Mouse (Mus musculus): ENCODE results near the gene Pi16. TPM values are rescaled to one million over a fixed set of nuclear protein-coding genes. Genes with fewer than 3 reads are reported as not detected.
"Not testable (repeated sequence)": the region's sequence is repeated elsewhere in the genome, so short reads cannot be mapped to it uniquely, and the experiment has no call there.

Pi16 gene
- total RNA-seq (2015; ENCODE audit: low replicate concordance) (1.1 and 1.3 TPM in 2 replicates), total RNA-seq (2017; ENCODE audit: low replicate concordance) (3.4 and 3.7 TPM in 2 replicates)

DNA sequence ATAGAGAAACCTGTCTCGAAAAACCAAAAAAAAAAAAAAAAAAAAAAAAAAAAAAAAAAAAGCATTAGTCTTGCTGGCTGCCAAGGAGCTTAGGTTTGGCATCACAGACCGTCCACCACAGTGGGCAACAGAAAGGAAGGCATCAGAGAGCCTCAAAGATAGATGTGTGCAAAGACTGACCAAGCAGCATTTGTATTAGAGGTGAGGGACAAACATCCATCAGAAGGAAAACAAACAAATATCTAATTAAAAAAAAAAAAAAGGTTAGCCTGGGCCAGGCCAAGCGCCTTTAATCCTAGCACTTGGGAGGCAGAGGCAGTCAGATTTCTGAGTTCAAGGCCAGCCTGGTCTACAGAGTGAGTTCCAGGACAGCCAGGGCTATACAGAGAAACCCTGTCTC, at the start of gene Pi16:
TSS of gene Pi16 (plus strand) at position 301 of the 400 bp plus-strand sequence.
- ATAC-seq (replicated peaks; ENCODE audit: low FRiP score, poor library complexity, severe bottlenecking), result not testable (repeated sequence)

DNA sequence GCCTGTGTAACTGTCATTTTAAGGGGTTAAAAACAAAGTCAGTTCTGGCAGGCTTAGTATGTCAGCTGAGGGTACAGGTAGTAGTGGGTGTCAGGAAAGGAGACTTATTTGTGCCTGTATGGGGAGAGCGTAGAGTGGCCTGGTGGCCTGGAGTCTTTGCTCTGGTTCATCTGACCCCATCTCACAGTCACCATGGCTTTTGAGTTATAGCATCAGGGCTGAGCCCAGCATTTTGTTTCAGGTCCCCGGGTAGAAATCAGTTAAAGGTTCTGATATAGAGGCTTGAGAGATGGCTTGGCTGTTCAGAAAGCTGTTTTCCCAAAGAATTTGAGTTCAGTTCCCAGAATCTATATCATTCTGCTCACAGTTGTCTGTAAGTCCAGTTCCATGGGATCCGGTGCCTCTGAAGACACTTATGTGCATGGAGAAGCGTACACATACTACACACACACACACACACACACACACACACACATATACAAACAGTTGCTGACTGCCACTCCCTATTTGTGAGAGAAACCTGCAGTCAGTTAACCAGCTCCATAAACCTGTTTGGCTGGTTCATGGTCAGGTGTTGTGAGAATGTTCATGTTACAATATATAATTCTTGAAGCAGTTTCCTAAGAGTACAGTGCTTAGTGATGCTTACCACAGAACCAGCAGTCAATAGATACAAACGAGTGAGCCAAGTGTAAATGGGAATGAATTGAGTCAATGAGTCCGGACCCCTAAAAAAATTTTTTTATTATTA, 49.4 kb upstream of the Pi16 start:
- no peak for ATAC-seq (replicated peaks; ENCODE audit: low FRiP score, poor library complexity, severe bottlenecking)

DNA sequence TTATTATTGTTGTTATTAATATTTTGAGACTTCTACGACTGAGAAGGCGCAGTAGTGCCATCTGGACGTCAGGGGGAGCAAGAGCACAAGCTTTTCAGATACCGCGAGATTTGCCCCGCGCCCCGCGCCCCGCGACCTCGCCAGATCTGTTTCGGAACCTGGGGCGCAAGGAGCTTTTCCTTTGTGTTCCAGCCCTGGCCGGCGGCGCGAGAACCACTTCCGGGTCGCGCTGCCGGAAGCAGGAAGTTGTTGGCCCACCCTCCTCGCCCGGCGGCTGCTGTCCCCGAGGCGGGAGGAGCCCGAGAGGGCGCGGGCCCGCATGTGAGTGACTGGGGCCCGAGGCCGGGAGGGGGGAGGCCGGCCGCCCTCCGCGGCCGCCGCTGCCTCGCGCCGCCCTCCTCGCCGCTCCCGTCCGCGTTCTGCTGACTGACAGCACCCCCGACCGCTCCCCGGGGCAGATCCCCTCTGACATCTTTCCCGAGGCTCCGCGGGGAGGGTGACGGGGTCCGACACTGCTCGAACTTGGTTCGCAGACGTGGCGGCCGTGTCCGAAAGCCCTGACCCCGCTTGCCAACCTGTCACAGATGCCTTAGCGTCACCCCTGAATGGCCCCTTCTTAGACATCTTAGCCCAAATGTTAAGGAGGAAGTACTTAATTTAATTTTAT, 48.7 kb upstream of the Pi16 start, which contains the start of gene BC004004:
TSS of gene BC004004 (plus strand) at position 107 of the 667 bp plus-strand sequence.
- ATAC-seq (replicated peaks; ENCODE audit: low FRiP score, poor library complexity, severe bottlenecking), result peak; percentile 92

DNA sequence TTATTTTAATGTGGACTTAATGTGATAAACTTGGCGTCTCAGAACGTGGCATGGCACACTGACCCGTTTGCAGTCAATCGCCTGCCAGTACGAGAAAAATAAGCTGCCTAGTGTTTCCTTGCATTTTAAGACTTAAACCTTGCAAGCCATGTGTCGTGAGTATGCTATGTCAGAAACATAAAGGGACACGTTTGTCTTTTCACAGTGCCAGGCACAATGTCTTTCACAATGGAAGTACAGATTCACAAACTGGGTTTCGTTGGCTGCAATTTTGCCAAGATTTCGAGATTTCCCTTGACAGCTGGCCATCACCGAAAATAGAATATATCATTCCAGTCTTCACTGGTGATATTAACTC, 48.2 kb upstream of the Pi16 start:
- ATAC-seq (replicated peaks; ENCODE audit: low FRiP score, poor library complexity, severe bottlenecking), result no peak

DNA sequence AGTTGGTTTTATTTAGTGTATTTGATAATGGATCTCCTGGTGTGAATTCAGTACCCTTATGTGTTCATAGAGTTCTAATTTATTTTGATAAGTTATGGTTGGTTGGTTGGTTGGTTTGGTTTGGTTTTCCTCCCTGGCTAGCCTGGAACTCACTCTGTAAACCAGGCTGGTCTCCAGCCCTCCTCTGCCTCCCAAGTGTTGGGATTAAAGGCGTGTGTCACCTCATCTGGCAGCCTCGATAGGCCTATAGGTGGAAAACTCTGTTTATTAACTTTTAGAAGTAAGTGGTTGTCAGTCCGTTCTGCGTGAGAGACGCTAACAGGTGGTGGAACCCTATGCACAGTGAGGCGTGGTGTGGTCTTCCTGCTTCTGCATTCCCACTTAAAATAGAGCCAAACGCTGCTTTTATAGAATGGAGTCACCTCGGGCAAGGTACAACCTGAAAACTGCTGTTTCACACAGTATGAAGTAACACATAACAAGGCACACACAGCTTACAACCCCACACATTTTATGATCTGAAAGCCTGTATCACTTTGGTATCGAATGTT, 47.3 kb upstream of the Pi16 start:
- ATAC-seq (replicated peaks; ENCODE audit: low FRiP score, poor library complexity, severe bottlenecking), result no peak

DNA sequence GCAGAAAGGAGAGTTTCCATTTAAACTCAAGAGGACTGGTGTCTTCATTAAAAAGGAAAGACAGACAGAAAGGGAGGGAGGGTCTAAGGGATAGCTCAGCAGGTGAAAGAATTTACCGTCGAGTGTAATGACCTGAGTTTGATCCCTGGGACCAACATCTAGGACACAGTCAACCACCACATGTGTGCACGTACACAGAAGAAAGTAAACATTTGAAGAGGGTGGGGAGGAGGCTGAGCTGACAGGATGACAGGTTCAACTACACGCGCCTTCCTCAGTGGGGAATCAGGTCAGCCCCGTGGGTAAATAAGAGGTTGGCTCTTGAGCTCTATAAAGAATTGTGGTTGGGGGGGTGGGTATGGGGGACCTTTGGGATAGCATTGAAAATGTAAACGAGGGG, 44.3 kb upstream of the Pi16 start:
- ATAC-seq (replicated peaks; ENCODE audit: low FRiP score, poor library complexity, severe bottlenecking), result no peak

DNA sequence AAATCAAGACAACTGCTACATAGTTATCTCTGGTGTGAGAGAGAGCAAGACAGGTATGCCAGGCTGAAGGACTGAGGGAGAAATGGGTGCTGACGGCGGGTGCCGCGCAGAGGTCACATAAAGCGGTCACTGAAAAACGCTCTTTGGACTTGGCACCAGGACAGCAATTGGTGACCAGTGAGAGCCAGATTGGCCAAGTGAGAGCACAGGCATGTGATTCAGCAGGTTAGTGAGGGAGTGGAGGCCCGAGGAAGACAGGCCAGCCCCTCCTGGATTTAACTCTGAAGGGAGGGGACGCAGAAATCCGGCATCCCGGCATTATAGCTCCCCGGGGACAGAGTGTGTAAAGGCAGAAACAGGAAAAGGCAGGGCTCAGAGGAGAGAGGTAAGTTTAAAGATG, 43.6 kb upstream of the Pi16 start:
- ATAC-seq (replicated peaks; ENCODE audit: low FRiP score, poor library complexity, severe bottlenecking), result no peak

DNA sequence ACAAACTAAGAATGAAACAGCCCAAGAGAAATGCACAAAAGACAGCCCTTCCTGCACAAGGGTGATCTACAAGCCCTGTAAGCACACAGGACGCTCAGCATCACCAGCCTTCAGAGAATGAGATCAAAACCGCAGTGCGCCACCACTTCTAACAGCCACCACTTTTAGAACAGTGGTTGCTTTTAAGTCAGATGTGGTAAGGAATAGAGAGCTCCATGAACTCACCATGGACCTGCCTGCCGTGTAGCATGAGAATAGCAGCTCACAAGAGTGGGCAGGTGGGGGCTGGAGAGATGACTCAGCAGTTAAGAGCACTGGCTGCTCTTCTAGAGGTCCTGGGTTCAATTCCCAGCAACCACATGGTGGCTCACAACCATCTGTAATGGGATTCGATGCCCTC, 37.1 kb upstream of the Pi16 start:
- ATAC-seq (replicated peaks; ENCODE audit: low FRiP score, poor library complexity, severe bottlenecking), result no peak

DNA sequence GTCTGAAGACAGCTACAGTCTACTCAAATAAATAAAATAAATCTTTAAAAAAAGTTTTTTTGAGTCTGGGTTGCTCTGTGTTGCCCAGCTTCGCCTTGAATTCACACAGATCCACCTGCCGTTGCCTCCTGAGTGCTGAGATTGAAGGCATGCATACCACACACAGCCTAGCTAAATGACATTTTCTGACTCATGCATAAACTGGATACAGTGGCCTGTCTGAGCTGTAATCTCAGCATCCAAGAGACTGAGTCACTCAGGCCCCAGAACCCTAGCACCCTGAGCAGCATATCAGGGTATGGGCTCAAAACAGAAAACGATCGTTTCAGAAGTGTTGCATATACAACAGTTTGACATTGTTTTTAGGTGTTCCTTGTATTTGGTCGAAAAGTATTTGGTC, 35.9 kb upstream of the Pi16 start:
- ATAC-seq (replicated peaks; ENCODE audit: low FRiP score, poor library complexity, severe bottlenecking), result no peak

DNA sequence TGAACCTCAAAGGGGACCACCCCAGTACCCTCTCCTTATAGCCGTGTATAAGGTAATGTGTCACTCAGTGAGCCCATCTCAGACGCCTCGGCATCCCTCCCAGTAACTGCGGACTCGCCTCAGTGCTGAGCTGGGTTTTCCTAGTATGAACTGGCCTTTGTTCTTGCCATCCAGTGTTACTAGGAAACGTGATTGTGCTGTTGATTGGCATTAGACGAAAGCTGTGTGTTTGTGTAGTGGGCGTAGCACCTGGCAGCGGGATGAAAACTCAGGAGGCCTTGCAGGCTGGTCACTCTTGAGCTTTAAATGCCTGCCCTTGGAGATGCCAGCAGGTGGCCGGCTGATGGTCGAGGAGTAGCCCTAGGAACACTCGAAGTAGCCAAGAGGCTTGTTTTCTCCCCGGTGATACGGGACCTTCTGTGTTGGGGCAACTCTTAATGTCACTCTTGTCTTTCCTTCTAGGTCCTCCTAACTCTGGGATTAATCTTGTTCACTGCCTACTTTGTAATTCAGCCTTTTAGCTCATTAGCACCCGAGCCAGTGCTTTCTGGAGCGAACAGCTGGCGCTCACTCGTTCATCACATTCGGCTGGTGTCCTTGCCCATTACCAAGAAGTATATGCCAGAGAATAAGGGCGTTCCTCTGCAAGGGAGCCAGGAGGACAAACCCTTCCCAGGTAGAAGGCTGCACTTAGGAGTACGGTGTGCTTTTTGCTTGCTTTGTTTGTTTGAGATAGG, 35.1 kb upstream of the Pi16 start:
- ATAC-seq (replicated peaks; ENCODE audit: low FRiP score, poor library complexity, severe bottlenecking), result no peak

DNA sequence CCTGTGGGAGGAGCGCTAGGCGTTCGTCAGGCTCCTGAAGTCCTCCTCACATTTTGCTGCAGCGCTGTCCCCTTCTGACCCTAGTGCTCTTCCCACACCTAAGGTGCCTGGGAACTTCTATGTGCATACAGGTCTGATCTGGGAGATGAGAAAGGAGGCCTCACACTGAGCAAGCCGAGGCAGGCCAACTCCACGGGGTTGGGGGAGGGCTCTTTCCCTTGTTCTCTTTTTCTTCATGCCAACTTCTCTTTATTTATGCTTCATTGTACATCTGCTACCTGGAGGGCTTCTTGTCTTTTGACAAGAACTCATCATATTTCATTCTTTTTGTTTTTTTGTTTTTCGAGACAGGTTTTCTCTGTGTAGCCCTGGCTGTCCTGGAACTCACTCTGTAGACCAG, 25.7 kb upstream of the Pi16 start:
- no peak for ATAC-seq (replicated peaks; ENCODE audit: low FRiP score, poor library complexity, severe bottlenecking)

DNA sequence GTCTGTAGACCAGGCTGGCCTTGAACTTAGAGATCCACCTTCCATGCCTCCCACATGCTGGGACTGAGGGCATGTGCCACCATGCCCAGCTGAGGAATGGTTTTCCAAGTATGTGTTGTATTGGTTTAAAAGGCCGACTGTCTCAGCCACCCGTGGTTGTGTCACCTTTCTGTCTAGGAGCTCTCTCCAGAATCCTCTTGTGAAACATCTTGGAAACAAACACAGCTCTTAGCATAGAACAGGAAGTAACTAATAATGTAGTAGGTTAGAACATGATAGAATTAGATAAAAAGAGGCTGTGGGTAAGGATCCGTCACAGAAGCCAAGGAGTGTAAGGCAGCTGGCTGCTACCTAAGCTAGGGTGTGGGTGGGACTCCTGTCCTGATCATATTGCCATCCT, 24.5 kb upstream of the Pi16 start:
- ATAC-seq (replicated peaks; ENCODE audit: low FRiP score, poor library complexity, severe bottlenecking), result no peak

DNA sequence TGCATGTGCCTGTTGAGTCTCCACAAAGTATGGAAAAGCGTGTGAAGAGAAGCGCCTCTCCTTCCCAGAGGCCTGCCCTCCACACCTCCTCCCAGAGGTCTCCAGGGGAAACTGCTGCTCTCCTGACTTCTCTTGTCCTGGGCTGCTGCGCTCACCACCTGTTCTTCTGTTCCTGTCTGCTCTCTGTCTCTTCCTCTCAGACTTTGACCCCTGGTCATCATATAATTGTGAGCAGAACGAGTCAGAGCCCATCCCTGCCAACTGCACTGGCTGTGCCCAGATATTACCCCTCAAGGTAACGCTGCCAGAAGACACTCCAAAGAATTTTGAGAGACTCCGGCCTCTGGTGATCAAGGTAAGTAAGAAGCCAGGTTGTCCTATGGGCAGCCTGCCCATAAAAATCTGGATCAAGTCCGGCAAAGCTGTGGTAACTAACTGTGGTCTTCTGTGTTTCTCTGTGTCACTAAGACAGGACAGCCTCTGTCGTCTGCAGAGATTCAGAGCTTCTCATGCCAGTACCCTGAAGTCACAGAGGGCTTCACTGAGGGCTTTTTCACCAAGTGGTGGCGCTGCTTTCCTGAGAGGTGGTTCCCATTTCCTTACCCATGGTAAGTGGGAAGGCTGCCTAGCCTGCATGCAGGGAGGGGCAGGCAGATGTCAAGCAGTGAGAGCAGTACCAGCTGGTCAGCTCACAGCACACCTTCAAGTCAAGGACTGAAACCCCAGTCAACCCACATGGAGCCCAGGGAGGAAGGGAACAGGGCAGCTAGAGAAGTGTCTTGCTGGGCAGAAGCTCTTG, 23.5 kb upstream of the Pi16 start:
- ATAC-seq (replicated peaks; ENCODE audit: low FRiP score, poor library complexity, severe bottlenecking), result no peak

DNA sequence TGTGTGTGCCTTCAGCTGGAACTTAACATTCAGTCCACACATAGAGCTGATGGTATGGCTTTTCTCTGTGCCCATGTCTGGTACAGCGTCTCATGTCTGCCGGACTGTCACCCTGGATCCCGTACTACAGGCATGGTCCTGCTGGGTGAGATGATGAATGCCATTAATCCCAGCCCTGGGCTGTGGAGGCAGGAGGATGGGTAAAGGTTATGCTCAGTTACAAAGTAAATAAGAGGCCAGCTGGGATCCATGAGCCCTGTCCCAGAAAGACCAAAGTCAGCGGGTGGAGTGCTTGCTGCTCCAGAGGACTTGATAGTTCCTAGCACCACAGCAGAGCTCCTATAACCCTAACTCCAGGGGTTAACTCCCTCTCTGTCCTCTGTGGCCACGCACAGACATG, 21.6 kb upstream of the Pi16 start:
- ATAC-seq (replicated peaks; ENCODE audit: low FRiP score, poor library complexity, severe bottlenecking), result no peak

DNA sequence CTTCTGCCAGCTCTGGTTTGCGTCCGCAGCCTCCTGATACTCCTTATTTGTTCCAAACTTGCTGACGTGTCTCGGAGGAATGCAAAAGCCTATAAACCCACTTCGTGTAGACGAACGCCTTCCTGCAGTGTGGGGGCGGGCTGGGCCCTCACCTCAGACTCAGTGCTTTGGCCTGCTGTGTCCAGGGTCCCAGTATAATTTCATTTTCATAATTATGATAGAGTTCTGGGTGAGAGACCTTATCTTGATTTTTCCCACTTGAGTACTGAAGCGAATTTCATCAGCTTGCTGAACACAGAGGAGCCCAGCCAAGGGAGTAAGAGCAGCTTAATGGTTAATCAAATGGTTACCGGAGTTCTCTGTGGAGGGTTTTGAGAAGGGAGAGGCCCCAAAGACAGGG, 20.2 kb upstream of the Pi16 start:
- ATAC-seq (replicated peaks; ENCODE audit: low FRiP score, poor library complexity, severe bottlenecking), result no peak

DNA sequence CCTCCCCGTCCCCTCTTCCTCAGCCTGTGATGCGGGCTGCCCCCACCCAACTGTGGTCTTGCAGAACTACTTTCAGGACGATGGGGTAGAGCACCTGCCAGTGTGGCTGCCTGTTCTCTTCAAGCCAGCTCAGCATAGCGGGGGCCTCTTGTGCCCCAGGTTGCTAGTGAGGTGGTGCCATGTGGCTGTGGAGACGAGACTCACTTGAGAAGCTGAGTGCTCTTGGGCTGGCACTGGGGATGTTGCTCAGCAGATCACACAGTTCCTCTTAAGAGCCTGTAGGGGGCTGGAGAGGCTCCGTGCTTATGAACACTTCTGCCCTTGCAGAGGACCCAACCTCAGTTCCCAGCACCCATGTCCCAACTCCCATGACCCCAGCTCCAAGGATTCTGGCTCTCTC, 19.7 kb upstream of the Pi16 start:
- no peak for ATAC-seq (replicated peaks; ENCODE audit: low FRiP score, poor library complexity, severe bottlenecking)

DNA sequence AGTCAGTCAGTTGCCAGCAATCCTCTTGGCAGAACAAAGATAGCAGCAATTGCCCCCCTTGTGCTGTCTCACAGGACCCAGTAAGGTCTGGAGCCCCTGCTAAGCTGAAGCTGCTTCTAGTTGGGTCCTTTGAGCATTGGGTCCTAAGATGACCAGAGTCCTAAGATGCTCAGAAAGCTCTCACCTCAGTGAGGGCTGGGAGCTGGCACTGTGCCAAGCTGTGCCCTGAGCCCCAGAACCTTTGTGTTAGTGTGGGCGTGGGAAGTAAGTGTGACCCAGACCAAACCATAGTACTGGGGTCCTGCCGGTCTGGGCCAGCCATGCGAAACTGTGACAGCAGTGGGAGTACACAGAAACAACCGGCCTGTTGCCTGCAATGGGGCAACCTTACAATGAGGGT, 18.2 kb upstream of the Pi16 start:
- ATAC-seq (replicated peaks; ENCODE audit: low FRiP score, poor library complexity, severe bottlenecking), result no peak

DNA sequence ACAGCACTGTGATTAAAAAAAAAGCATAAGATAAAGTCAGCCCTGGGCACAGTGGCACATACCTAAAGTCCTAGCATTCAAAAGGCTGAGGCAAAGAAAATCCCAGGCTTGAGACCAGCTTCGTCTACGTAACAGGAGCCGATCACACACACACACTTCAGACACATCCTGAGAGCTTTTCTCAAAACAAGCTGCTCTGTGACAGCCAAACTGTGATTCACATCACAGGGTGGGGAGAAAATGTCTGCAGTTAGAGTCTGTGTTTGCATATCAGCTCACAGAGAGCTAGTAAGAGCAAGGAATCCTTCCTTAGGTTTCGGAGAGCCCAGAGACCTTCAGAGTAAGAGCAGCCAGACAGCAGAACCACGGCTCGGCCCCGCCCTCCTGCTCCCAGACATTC, 16.6 kb upstream of the Pi16 start:
- no peak for ATAC-seq (replicated peaks; ENCODE audit: low FRiP score, poor library complexity, severe bottlenecking)

DNA sequence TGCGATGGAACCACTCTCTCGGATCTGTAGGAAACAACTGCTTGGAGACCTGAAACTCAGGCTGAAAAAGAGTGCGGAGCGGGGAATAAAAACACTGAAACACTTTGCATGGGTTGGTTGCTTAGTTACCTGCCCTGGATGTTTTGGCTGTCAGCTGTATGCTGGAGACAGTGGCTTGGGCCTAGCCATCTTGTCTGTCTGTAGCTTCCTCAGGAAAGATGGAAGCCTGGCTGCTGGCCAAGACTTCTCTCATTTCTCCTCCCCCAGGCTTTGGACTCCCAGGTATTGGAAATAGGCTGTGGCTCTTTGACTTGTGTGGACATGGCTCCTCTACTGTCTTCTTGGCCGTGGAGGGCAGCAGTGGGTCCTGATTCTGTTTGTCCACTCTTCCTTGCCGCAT, 16.1 kb upstream of the Pi16 start:
- no peak for ATAC-seq (replicated peaks; ENCODE audit: low FRiP score, poor library complexity, severe bottlenecking)

DNA sequence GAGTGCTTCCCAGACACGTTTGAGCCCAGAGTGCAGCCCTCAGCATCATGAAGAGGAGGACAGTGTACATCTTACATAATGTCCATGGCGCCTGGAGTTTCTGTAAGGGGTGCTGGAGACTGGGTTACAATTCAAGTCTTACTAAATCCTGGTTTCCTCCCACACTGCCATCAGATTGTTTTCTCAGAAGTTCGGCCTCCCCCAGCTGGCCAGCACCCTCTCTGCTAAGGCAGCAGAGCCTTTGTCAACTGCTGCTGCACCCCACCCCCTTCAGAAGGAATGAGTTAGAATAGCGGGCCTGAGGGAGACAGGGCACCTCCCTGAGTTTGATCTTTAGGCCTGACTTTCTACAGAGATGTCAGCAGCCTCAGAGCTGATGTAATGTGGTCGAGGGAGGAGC, 15.3 kb upstream of the Pi16 start:
- ATAC-seq (replicated peaks; ENCODE audit: low FRiP score, poor library complexity, severe bottlenecking), result no peak
